Mouse (Mus musculus): ENCODE measurements at regions not wholly inside any gene's neighbourhood (a gene's known extent, or its start where the extent isn't known, plus 50 kb on each side); places are given as distances from the start of the nearest gene placed in this dataset.
A peak's percentile ranks its signal among the peaks of the same experiment; 100 is the strongest.

GRCm38 (mm10) chr7:136406258-136407100 is 487.9 kb upstream of the Mgmt start:
- Histone ChIP-seq H3K27me3 (no peaks in the 10 kb centered on the region), H3K4me2 (peak overlapping the region; percentile 33), H3K4me1 (peaks cover 40% of the 10 kb centered on the region), H3K9ac (no peak overlapping the region), H3K4me3 (no peak overlapping the region), H3K9me3 (no peaks in the 10 kb centered on the region), H3K27ac (peak overlapping the region; percentile 65), H3K36me3 (no peaks in the 10 kb centered on the region)
- 16% methylated on average over 20 of the region's 20 CpGs for WGBS
- ATAC-seq (ENCODE audit: insufficient number of reproducible peaks, low FRiP score, low TSS enrichment, low read depth) = peak; percentile 36; the same call in 1 of the 2 replicates

DNA sequence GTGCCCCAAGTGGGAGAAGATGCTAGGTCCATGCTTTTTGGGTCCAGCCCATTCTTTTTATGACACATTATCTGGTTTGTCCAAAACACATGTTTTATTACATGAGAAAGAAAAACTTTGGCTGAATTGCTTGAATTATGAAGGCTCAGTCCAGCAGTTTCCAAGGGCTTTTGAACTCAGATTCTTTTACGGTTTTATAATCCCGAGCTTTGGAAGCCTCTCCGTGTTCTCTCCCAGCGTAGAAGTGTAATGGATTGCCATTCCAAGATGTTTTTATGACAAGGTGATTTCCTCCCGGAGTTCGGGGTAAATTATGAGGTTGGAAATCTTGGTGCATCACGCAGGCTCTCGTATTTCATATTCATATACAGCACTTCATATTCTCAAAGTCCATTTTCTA is 479.6 kb upstream of the Mgmt start:
- 30% methylated on average over 8 of the region's 8 CpGs for WGBS
- H3K36me3 ChIP-seq = no peaks in the 10 kb centered on the region
- no peaks in the 10 kb centered on the region for H3K27me3 ChIP-seq
- no peak overlapping the region for H3K4me3 ChIP-seq
- no peak overlapping the region for H3K9ac ChIP-seq
- H3K9me3 ChIP-seq = no peaks in the 10 kb centered on the region
- ATAC-seq (ENCODE audit: insufficient number of reproducible peaks, low FRiP score, low TSS enrichment, low read depth) = no peak
- H3K4me1 ChIP-seq = peaks cover 16% of the 10 kb centered on the region
- H3K4me2 ChIP-seq = no peak overlapping the region
- H3K27ac ChIP-seq = peak overlapping the region; percentile 47; the same call in 1 of the 2 replicates

GRCm38 (mm10) chr7:136417327-136417726 is 477.1 kb upstream of the Mgmt start:
- Histone ChIP-seq H3K4me2 (no peak overlapping the region), H3K4me1 (peaks cover 18% of the 10 kb centered on the region), H3K4me3 (no peak overlapping the region), H3K27ac (no peak overlapping the region), H3K27me3 (no peaks in the 10 kb centered on the region), H3K9me3 (no peaks in the 10 kb centered on the region), H3K9ac (no peak overlapping the region), H3K36me3 (no peaks in the 10 kb centered on the region)
- WGBS = 67% methylated on average over 4 of the region's 4 CpGs
- ATAC-seq (ENCODE audit: insufficient number of reproducible peaks, low FRiP score, low TSS enrichment, low read depth) = no peak

DNA sequence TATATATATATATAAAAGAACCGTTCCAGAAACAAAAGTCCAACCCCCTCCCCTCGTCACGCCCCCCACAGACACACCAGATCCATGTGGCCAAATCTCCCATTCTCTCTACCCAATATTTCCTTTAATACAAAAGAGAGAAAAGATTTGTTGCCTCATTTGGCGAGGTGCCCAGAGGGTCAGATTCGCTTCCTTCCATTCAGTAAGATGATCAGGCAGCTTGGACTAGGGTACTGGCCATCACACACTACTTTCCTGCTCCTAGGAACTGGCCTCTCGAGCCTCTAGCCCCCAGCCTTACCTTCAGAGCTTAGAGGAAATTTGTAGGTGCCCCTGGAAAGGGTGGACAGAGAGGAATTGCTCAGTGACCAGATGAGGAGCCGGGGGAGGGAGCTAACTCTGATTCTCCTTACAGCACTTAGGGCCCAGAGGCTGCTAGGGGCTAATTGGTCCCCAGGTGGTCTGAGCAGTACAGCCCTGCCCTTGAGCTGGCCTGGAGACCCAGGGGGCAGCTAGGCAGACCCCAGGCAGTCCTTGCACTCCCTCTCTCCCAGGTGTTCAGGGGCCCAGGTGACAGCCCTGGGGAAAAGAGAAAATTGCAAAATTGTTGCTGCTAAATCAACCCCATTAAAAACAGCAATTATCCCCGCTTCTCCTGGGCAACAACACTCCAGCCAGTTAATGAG is 470.4 kb upstream of the Mgmt start:
- Histone ChIP-seq H3K27ac (no peak overlapping the region), H3K9ac (no peak overlapping the region), H3K4me1 (peaks cover 8% of the 10 kb centered on the region), H3K4me2 (no peak overlapping the region), H3K4me3 (no peak overlapping the region), H3K36me3 (no peaks in the 10 kb centered on the region), H3K9me3 (no peaks in the 10 kb centered on the region), H3K27me3 (no peaks in the 10 kb centered on the region)
- WGBS = 48% methylated on average over 8 of the region's 8 CpGs
- no peak for ATAC-seq (ENCODE audit: insufficient number of reproducible peaks, low FRiP score, low TSS enrichment, low read depth)

DNA sequence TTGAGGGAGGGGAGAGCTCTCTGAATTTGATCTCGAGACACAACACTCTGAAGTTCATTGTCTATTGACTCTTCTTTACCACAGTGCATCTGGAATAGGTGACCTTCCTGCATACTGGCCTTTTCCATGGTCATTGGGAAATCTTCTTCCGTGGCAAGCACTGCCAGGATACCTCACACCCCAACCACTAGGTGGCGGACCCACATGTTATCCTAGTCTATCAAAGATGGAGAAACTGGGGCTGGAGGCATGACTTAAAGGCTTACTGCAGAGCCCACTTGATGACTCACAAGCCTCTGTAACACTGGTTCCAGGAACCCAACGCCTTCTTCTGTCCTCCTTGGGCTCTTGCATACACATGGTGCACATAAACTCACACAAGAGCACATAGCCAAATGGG is 467.2 kb upstream of the Mgmt start:
- no peak for ATAC-seq (ENCODE audit: insufficient number of reproducible peaks, low FRiP score, low TSS enrichment, low read depth)
- 69% methylated on average over 4 of the region's 4 CpGs for WGBS

GRCm38 (mm10) chr7:136430085-136431011 is 464.1 kb upstream of the Mgmt start:
- H3K27me3 ChIP-seq = peaks cover 17% of the 10 kb centered on the region; the same call in 1 of the 2 replicates
- no peak for ATAC-seq (ENCODE audit: insufficient number of reproducible peaks, low FRiP score, low TSS enrichment, low read depth)
- no peak overlapping the region for H3K27ac ChIP-seq
- 49% methylated on average over 21 of the region's 21 CpGs for WGBS
- 0 out of 2 replicates have a peak, but pooled peaks cover 3% of the 10 kb centered on the region for H3K4me1 ChIP-seq
- H3K4me3 ChIP-seq = no peak overlapping the region
- no peak overlapping the region for H3K9ac ChIP-seq
- no peaks in the 10 kb centered on the region for H3K9me3 ChIP-seq
- H3K4me2 ChIP-seq = no peak overlapping the region
- no peaks in the 10 kb centered on the region for H3K36me3 ChIP-seq

More for the DNA sequence above, 467.2 kb upstream of the Mgmt start:
- Histone ChIP-seq H3K9me3 (no peaks in the 10 kb centered on the region), H3K4me1 (peaks cover 8% of the 10 kb centered on the region), H3K27me3 (peaks cover 10% of the 10 kb centered on the region; the same call in 1 of the 2 replicates), H3K4me3 (no peak overlapping the region), H3K9ac (no peak overlapping the region), H3K27ac (no peak overlapping the region), H3K4me2 (no peak overlapping the region), H3K36me3 (no peaks in the 10 kb centered on the region)

DNA sequence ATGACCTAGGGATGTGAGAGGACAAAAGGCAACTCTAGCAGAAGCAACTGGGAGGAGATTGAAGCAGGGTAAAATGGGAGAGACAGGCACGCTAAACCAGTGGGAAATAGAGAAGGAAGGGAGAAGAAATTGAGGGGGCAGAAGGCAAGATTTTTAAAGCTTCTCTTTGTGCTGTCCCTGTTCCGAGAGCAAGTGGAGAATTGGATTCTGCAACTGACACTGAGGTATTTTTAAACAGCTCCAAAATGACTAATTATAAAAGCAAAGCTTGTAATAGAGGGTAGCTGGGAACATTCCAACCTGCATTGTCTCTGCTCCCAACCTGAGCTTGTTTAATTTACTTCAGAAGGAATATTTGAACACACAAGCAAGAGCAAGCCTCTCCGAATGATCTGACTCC is 460.7 kb upstream of the Mgmt start:
- no peaks in the 10 kb centered on the region for H3K9me3 ChIP-seq
- H3K4me3 ChIP-seq = no peak overlapping the region
- 71% methylated on average over 3 of the region's 3 CpGs for WGBS
- no peaks in the 10 kb centered on the region for H3K36me3 ChIP-seq
- ATAC-seq (ENCODE audit: insufficient number of reproducible peaks, low FRiP score, low TSS enrichment, low read depth) = no peak
- peaks cover 17% of the 10 kb centered on the region; the same call in 1 of the 2 replicates for H3K27me3 ChIP-seq
- H3K27ac ChIP-seq = no peak overlapping the region
- no peak overlapping the region for H3K9ac ChIP-seq
- 0 out of 2 replicates have a peak, but pooled peaks cover 3% of the 10 kb centered on the region for H3K4me1 ChIP-seq
- H3K4me2 ChIP-seq = no peak overlapping the region

DNA sequence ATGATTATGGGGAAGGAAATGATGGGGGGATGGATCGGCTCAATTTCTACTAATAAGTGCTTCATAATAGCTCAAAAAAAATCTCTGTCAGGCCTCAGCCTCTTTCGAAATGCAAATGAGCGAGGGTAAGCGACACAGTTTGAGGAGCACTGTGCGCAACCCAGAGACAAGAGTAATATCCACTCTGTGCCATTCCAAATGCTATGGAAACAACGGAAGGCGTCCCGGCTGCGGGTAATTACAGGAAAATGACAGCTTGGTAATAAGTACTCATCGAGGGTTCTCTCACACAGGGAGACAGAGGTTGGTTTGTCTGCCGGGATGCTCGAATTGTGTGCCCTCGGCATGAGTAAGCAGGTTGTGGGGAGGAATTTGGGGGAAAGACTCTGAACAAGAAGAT is 459.9 kb upstream of the Mgmt start:
- 88% methylated on average over 13 of the region's 13 CpGs for WGBS
- no peak for ATAC-seq (ENCODE audit: insufficient number of reproducible peaks, low FRiP score, low TSS enrichment, low read depth)
- Histone ChIP-seq H3K4me3 (no peak overlapping the region), H3K9ac (no peak overlapping the region), H3K9me3 (no peaks in the 10 kb centered on the region), H3K4me2 (no peak overlapping the region), H3K27me3 (peaks cover 17% of the 10 kb centered on the region; the same call in 1 of the 2 replicates), H3K36me3 (no peaks in the 10 kb centered on the region), H3K4me1 (0 out of 2 replicates have a peak, but pooled peaks cover 3% of the 10 kb centered on the region), H3K27ac (no peak overlapping the region)

DNA sequence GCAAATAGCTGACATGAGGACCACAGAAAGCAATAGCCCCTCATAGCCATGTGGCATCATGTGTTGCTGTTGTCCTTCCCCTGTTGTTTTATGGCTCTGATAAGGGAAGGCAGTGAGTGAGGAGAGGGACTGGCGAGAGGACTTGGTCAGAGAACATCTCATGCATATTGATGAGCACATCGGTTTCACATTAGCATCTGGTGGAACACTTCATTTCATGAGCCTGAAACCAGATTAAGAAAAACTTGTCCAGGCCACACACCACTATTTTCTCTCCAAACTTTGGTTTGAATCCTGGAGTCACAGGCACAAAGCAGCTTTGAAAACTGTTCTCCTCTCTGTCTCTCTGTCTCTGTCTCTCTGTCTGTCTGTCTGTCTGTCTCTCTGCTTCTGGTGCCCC is 451.0 kb upstream of the Mgmt start:
- 78% methylated on average over 2 of the region's 2 CpGs for WGBS
- Histone ChIP-seq H3K9me3 (no peaks in the 10 kb centered on the region), H3K4me2 (no peak overlapping the region), H3K4me3 (no peak overlapping the region), H3K9ac (no peak overlapping the region), H3K27me3 (no peaks in the 10 kb centered on the region), H3K36me3 (no peaks in the 10 kb centered on the region), H3K4me1 (no peaks in the 10 kb centered on the region), H3K27ac (no peak overlapping the region)
- no peak for ATAC-seq (ENCODE audit: insufficient number of reproducible peaks, low FRiP score, low TSS enrichment, low read depth)

- no peak for ATAC-seq (ENCODE audit: insufficient number of reproducible peaks, low FRiP score, low TSS enrichment, low read depth)
- no peaks in the 10 kb centered on the region for H3K9me3 ChIP-seq
- WGBS = 77% methylated on average over 6 of the region's 6 CpGs
These were observed 449.3 kb upstream of the Mgmt start for GRCm38 (mm10) chr7:136445091-136445490.

GRCm38 (mm10) chr7:136449286-136449685 is 445.1 kb upstream of the Mgmt start:
- no peaks in the 10 kb centered on the region for H3K36me3 ChIP-seq
- ATAC-seq (ENCODE audit: insufficient number of reproducible peaks, low FRiP score, low TSS enrichment, low read depth) = 0 out of 2 replicates have a peak, but pooled peaks have one; percentile 30
- H3K27ac ChIP-seq = no peak overlapping the region
- H3K9me3 ChIP-seq = no peaks in the 10 kb centered on the region
- no peaks in the 10 kb centered on the region for H3K27me3 ChIP-seq
- WGBS = 91% methylated on average over 1 of the region's 1 CpGs
- H3K9ac ChIP-seq = no peak overlapping the region
- H3K4me3 ChIP-seq = no peak overlapping the region
- H3K4me2 ChIP-seq = no peak overlapping the region
- H3K4me1 ChIP-seq = peaks cover 3% of the 10 kb centered on the region; the same call in 1 of the 2 replicates

More at GRCm38 (mm10) chr7:136445091-136445490, 449.3 kb upstream of the Mgmt start:
- Histone ChIP-seq H3K36me3 (no peaks in the 10 kb centered on the region), H3K9ac (no peak overlapping the region), H3K27me3 (no peaks in the 10 kb centered on the region), H3K27ac (no peak overlapping the region), H3K4me2 (no peak overlapping the region), H3K4me1 (peaks cover 3% of the 10 kb centered on the region; the same call in 1 of the 2 replicates), H3K4me3 (no peak overlapping the region)
